Mouse (Mus musculus) duodenum, adult 2 months (tissue): ENCODE measurements around the gene Alcam. TPM values are rescaled to one million over a fixed set of nuclear protein-coding genes. Genes with fewer than 3 reads are reported as not detected.

Experiments
- polyA plus RNA-seq: library from polyadenylated mRNA; depleted of rRNA; stranded (reverse); fragments of >200 nt; gene quantifications from 2 replicates; pipeline ENCODE4 v1.2.3, GENCODE M21; 2012; ENCODE audit warnings: low replicate concordance; rRNA removed

The Alcam gene
- polyA plus RNA-seq: 0.96 and 4.9 TPM in 2 replicates

DNA sequence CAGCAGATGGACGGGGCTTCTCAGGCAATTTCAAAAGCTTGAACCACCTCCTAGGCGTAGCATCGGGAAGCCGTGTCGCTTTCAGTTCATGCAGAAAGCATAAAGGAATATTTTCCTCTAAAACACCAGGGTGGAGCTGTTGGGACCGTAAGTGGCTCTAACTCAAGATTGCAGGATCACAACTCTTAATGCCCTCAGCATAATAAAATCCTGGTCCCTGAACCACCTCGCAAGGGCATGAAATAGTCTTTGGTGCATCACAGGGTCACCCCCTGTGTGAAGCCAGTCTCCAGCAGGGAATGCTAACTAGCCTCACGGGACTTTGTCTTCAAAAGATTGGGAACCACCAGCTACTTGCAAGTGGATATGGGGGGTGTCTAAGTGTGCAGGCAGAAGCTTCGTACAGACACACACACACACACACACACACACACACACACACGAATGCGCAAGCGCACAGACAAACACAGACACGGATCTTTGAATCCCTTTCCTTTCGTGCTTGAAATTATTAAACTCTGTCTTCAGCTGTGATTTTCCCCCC, at the start of gene Alcam:
Alcam (minus strand) TSS at position 104 of the 544 bp plus-strand sequence.

